Mouse (Mus musculus) small intestine, adult 2 months (tissue): Measurements from ENCODE around the gene Cntrl.

Source experiments
- CTCF ChIP-seq: fragments of 200-500 bp; IDR thresholded peaks from 2 replicates; pipeline ENCODE4 v1.5.1; 2012; ENCODE audit warnings: low read depth, mild to moderate bottlenecking, control low read depth, inconsistent platforms, low read length, moderate library complexity, mixed read lengths; ENCODE audit not compliant: insufficient replicate concordance, insufficient read length; ENCODE audit errors: extremely low read depth
- POLR2A ChIP-seq: fragments of 200-500 bp; IDR thresholded peaks from 2 replicates; pipeline ENCODE4 v1.6.1; 2012; ENCODE audit warnings: low read depth, mild to moderate bottlenecking, control low read depth, inconsistent platforms, low read length, moderate library complexity

DNA sequence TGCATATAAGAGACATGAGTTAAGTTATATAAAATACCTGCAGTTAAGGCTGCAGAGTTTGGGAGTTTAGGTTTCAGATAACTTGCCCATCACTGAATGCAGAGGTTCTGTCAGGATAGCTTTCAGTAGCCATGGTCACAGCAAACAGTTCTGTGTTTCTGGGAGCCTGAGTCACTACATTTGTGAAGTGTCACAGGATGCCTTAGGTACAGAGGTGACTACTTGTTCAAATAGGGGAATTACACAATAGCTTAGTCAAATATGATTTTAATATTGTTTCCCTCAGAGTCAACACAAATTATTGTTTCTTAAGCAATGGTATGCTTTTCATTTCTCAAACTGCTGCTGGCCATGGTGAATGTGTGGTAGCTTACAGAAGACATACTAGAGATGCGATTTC is 40.2 kb upstream of the Cntrl start:
- TF ChIP-seq CTCF (no peak), POLR2A (no peak)
